Mouse (Mus musculus) frontal cortex, postnatal 25 days (tissue): Measurements from ENCODE around the gene Megf6.

Experiments used
- DNase-seq, 2 experiments: peaks; one replicate each; pipeline ENCODE4 v3.0.0; 2022; ENCODE audit warnings: low spot score in 2 of 2

Megf6 gene

DNA sequence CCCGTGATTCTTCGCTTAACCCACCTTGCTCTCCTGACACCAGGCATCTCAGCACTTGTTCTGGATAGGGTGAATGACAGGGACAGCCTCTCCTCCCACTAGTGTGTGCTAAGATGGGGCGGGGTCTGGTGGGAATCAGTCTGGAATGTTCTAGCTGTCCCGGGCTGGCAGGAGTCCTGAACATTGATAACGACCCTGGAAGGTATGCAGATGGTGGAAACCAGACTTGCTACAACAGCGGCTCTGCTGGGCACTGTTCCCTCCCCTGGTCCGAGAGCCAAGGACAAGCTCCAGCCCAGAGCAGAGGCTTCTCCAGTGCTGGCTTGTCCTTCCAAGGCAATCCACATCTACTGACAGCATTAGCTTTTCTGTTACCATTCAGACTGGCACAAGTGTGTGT, 43.1 kb downstream of the Megf6 start:
- no peak for DNase-seq

DNA sequence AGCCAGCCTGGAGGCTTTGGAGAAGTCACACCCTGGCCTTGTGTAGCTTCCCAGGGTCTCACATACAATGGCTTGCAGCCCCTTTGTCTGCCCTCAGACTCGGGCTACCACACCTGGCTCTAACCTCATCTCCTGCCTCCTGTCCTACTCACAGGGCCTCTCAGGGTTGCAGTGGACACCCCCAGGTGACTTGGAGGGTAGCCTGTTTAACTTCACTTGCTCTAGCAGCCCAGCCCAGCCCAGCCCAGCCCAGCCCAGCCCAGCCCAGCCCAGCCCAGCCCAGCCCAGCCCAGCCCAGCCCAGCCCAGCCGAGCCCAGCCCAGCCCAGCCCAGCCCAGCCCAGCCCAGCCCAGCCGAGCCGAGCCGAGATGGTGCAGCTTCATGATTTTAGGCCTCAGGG, 43.5 kb downstream of the Megf6 start:
- DNase-seq, result no peak

DNA sequence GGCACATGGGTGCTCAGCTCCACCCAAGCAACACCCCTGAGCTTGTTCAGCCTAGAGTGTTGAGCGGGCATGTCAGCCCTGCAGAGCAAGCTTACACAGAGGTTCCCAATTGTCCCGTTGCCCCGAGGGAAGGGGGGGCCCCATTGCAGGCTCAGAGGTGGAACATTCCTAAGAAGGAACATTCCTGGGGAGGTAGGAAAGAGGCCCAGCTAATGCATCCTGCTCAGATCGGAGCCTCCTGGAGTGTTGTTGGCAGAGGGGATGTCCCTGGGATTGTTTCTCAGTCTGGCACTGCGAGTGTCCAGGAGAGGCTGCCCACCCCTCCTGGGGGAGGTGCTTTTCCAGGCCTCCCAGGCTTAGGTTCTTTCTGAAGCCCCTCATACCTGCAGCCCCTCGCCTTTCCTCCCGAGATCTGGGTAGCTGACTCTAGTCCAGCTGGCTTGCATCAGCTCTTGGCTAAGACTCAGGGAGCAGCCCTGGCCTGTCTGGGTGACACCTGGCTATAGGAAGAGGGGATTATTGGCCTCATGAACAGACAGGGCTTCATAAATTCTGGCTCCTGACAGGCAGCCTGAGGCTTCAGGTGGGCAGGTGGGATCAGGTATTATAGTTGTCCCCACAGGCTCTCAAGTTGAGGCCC, 47.3 kb downstream of the Megf6 start:
- DNase-seq, result no peak

DNA sequence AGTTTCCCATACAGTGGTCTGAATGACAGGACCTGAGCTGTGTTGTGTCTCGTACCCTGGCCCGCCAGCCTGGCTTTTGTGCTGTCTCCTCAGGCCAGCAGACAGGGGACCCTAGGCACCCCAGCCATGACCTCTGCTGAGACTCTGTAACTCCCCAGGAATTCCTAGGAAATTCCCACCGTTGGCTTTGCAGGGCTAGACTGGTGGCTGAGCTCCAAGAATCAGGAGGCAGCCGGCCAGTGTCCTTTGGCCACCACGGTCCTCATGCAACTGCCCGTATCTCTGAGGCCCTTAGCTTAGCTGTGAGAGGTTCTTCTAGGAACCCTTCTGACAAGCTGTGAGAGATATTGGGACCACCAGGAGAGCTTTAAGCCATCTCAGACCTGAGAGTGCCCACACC, 52.2 kb downstream of the Megf6 start:
- DNase-seq, result no peak

DNA sequence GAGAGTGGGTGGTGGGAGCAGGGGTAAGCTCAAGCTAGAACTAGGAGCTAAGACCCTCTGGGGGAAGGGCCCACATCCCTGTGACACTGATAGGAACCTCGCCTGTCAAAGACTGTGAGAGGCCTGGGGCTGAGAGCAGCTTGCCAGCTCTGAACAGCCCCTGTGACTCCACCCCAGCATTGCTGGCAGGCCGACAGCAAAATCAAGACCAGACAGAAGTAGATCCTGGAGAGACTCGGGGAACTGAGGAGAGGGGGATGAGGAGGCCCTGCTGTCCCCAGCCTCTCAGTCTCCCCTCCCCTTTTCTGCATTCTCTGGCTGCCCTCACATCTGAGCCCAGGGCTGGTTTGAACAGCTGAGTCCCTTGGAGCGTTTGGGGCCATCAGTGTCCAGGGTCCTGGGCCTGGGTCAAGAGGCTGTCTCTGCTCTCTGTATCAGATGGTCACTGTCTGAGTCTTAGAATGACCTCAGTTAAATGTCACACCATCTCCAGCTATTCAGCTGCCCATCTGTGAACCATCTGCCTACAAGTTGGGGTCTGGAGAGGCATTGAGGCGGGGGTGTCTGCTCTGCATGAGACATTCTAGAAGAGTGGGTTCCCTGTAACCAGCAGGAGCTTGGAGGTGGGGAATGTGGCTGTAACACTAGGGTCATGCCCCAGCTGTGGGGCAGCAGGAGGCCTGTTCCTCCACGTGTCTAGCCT, 53.9 kb downstream of the Megf6 start:
- DNase-seq, result no peak

DNA sequence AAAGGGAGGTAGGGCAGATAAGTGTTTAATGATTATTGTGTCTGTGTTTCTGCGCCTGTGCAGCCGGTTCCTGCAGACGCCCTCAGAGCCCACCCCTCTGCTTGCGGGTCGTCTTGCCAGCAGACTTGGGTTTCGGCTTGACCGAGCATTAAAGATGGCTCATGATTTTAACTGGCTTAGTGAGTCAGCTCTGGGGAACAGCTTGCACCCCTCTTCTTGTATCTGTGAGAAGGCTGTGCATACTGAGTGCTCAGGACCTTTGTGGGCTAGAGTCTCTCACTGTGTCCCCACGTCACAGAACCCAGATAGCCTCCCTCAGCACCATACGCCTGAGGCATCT, 54.4 kb downstream of the Megf6 start:
- DNase-seq, result no peak

DNA sequence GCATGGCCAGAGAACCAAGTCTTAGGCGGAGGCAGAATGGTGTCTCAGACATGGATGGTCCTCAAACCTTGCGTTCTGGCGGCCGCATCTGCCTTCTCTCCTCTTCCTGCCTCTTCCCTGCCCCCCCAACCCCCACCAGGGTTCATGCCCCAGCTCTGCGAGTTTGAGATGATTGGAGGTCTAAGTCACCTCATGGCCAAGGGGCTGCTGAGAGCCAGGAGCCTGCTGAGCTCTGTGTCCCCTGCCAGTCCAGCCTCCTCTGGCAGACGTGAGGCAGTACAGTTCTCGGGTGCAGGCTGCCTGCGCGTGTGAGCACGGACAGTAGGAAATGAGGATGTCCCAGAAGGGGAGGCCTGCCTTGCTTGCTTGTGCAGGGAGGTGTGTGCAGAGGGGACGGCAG, 56.1 kb downstream of the Megf6 start:
- no peak for DNase-seq

DNA sequence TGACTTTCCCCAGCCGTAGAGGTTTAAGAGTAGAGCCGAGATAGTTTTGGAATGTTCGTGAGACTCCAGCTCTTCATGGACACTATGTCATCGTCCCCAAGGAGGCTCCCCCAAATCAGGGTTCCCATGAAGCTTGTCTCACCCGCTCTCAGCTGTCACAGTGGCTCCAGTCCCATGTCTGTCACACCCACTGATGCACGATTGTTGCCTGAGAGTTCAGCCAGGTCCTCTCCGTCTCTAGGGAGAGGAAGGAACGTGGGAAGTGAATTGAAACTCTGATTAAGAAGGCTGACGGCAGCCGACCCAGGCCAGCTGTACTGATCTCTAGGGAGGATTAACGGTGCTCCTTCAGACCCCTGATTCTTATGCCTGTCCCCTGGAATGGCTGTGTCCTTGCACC, 57.8 kb downstream of the Megf6 start:
- no peak for DNase-seq

DNA sequence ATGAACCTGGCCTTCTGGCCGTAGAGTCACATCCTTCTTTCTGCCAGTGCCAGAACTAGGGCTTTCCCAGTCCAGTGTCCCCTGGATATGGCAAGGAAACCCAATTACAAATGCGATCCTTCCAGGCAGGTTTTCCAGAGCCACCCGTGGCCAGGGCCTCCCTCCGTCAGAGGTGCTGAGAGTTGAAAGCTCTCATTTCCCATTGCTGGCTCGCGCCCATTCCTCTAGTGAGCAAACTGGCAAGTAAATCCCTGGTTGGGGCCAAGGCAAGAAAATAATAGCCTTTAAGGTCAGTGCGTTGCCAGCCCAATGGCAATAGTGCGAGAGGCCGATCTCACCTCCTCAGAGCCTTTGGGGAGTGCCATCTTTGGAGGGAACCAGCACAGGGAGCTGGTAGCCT, 59.0 kb downstream of the Megf6 start:
- no peak for DNase-seq

DNA sequence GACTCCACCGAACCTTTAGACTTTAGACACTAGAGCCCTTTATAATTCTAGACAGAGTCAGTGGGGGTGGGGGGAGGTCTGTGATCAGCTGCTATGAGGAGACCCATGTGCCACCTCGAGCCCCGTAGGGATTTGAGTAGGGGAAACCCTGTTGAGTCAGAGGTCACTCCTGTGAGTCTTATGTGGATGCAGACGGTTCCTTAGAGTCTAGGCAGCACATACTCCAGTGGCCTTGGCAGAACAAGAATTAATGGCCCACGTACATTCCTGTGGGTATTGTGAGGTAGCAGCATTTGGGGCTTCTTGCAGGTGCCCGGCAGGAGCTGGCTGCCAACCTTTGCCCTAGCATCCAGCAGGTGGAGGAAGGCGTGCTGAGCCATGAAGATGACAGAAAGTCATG, 60.9 kb downstream of the Megf6 start:
- DNase-seq, result no peak

DNA sequence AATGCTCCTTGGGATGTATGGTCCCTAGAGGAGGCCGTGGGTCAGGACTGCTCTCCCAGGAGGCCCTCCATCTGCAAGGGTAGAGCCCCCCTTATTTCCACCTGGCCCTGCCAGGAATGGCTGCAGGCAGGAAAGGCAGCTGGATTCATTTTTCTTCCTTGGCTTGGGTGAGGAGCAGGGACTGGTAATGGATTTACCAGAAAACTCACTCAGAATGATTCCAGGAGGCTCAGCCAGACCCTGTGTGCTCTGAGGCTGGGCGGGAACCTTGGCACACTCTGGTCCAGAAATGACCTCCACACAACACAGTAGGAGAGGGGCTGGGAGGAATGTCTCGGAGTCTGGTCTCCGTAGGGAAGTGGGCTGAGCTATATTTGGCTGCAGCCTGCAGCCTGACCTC, 61.8 kb downstream of the Megf6 start:
- no peak for DNase-seq

DNA sequence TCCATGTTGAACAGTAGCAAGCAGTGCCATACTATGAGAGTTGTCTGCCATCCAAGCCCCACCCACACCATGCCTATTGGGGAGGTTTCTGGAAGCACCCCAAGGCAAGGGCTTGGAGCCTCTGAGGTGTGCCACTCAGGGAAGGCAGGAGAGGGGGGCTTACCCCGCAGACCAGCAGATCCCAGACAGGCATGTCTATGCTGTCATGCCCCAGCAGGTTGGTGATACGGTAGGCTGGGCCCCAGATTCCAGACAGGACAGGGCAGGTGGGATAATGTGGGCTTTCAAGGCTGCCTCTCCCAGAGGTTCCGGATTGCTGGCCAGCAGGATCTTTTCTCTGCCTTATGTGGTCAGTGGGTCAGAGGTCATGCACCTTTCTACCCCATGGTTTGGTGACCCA, 65.5 kb downstream of the Megf6 start:
- DNase-seq, result no peak

DNA sequence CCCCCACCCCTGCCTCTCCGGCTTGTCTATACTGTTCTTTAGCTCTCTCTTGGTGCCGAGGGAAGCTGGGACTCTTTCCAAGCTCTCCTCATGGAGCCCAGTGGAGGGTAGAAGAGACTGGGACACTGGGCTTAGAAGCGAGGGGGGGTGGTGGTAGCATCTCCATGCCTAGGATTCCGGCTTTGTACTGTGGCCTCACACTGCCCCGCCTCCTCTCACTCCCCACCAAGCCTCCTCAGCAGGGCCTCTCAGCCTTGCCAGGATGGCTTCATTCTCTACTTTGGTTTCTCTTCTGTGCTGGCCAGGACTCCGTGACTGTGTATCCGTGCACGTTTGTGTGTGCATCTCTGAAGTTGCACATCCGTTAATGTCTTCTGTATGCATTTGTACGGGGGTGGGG, 66.4 kb downstream of the Megf6 start:
- no peak for DNase-seq

DNA sequence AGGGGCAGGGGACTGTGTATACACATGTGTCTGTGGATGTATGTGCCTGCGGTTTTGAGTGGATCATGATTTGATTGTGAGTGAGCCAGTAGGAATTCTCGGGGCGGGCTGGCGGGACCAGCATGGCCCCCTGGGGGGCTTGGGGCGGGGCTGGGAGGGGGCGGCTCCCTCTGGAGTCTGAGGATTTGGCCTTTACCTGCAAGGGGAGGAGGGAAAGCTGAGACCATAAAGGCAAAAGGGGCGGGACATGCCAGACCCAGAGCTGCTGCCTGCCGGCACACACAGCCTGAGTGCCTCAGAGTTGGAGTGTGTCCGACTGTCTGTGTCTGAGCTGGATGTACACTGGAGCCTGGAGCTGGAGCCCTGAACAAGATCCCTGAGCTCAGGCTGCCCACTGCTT, 66.8 kb downstream of the Megf6 start:
- no peak for DNase-seq

DNA sequence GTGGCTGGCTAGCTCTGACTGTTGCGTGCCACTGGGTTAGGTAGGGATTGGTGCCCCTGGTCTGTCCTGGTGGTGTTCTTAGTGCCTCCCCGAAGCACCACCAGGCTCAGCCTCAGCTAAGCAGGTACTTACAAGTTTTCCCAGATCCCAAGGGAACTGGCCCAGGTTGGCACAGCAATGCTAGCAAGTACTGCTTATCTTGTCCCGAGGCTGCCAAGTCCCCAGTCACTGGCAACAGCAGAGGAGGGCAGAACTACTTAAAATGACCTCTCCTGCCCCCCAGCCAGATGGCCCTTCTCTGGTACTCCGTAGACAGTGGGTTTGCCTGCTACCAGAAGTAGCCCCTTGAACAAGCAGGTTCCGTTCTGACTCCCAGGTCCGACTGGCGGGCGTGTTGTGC, 68.7 kb downstream of the Megf6 start:
- DNase-seq, result no peak

DNA sequence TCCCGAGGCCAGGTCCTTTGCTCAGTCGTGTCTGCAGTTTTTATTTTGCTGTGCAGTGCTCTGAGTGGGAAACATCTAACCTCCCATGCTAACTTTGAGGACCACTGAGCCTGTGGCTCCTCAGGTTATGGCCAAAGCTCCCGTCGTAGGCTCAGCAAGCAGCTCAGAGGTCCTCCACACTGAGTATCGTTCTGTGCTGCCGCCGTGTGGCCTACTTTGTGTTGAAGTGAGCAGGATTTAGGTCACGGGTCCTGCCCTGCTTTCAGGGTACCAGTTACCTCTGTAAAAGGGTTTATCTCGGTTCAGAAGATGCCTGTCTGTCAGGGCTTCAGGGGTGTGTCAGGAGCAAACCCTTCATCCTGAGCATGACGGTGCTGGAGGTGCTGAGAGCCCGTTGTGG, 70.1 kb downstream of the Megf6 start:
- no peak for DNase-seq

DNA sequence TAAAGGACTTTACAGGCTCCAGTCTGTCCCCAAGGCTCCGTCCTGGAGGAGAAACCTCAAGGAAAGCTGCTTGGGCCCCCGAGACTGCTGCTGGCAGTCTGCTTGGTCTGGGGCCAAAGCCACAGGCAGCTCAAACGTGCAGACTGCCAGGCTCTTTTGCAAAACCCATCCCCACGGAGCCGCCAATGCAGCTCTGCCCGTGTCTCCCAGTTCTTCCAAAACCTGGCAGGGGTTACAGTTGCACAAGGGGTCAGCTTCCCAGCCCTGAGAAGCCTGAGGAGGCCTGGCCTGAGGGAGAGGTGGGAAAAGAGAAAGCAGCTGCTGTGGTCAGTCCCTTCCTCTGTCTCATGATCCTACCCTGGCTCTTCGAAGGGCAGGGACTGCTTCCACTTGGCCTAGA, 74.8 kb downstream of the Megf6 start:
- no peak for DNase-seq

DNA sequence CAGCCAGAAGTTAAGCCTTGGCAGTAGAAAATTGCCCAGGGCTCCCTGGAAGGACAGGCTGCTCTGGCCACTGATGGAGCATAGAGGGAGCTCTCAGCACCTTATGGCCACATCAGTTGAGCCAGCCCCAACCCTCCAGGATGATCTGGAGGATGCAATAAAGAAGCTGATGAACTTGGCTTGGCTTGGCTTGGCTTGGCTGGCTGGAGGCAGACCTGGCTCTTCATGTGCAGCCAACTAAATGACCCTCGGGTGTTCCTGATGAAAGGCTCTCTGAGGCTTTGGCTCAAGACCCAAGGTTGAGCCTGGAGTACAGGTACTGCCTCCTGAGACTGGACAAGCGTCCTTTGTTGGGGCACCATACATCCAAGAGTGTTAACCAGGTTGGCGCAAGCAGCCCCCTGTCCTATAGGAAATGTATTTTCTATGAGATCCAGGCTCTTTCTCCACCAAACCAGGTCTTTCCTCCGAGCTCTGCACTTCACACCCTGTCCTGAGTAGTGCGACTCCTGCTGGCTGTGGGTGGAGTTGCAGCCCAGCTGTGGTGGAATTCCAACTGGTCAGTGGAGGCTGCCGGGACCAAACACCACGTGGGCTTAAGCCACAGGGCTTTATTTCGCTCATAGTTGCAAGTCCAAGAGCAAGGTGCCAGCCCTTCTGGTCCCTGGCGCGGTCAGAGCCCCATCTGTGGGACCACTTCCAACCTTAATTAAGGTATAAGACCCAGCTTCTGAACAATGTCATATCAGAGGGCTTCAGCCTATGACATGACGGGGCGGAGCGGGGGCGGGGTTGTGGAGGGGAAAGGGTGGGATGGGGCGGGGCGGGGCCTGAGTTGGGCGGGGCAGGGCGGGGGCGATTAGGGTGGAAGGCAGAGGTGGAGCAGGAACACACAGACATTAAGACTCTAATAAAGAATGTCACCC, 75.8 kb downstream of the Megf6 start:
- peak; percentile 43 to 50 for DNase-seq

DNA sequence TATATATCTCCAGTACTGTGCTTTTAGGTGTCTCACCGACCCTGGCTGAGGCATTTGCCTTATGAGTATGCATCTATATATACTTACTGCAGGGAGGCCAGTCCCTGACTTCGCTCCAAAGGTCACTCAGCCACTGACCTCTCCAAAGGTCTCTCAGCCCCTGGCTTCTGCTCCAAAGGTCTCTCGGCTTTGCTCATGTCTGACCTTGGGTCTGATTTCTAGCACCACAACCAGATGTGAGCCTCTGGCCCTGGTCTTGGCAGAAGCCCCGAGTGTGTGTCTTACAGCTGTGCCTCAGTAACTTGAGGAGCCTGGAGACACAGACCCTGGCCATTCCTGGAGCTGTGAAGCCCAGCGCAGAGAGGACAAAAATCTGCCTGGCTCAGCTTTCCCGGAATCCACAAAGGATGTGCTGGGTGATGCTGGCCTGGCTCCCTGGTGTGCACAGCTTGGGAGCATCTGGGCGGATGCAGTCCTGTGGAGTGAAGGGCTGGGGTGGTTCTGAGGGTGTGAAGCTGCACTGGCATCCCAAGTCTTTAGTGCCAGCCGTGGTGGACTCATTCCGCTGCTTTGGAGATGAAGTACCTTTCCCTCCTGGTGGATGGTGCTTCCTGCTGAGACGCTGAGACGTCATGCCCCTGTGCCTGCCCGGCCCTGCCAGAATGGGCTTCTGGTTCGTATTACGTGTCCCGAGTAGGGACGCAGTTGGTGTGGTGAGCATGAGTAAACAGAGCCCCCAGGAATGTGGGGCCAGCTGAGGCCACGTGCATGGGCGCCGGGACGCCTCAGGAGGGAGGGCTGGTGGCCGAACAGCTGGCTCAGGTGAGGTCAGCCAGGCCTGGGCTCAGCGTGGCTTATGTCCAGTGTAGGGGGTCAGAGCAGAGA, 76.9 kb downstream of the Megf6 start:
- DNase-seq, result no peak

DNA sequence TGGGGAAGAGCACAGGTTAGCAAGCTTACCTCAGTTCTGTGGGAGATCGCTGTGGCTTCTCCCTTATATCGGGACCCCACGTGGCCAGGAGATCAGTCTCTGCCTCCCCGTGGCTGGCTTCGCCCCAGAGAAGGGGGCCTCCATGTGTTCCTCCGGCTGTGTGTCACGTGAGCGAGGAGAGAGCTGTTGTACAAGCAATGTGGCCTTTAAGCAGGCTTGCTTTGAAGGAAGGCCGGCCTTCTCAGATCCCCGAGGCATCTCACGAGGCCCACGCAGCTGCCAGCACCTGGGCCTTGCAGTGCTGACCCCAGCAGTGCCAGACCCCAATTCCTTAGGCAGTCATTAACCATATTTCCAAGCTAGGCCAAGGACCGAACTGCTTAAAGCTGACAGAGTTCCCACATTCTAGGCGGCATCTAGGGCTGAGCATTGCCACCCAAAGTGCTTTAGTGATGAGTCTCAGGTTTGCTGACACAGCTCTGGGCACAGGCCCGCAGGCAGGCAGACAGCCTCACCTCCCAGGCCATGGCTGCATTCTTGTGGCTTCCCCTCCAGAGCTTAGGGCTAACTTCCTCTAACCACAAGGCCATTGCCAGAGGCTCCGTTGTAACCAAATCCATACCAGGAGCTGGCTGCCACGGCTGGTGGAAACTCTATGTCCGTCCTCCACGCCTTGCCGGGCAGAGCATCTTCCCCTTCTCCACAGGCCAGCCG, 77.7 kb downstream of the Megf6 start:
- DNase-seq, result no peak

DNA sequence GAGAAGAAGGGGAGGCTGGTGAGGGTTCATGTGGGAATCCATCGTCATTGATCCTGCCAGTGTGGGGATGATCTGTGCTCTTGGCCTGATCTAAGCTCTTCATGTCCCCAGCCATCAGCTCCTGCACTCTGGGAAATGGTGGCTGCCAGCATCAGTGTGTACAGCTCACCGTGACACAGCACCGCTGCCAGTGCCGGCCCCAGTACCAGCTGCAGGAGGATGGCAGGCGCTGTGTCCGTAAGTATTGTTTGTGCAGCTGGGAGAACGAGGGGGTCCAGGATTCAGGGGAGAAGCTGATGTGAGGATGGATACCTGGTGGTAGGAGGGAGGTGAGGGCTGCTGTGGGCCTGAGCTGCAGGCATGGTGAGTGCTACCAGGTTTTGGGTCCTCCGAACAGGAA, 78.8 kb downstream of the Megf6 start:
- no peak for DNase-seq
